Mouse (Mus musculus) neural tube, embryonic 14.5 days (tissue): ENCODE measurements around the gene Hscb. TPM values are rescaled to one million over a fixed set of nuclear protein-coding genes. Genes with fewer than 3 reads are reported as not detected.
"Not testable (repeated sequence)": the region's sequence is repeated elsewhere in the genome, so short reads cannot be mapped to it uniquely, and the experiment has no call there.

Source experiments
- ATAC-seq: fragments of 200-750 bp; cut with Nextera tagmentation; 2 replicates; pipeline ENCODE4 v1.8.0; 2017; ENCODE audit warnings: low read depth, mild to moderate bottlenecking, moderate TSS enrichment, moderate library complexity
- H3K27ac ChIP-seq: fragments of 300-500 bp; sonication (generic); 2 replicates; pipeline ENCODE4 v1.5.1; 2014; ENCODE audit warnings: low read depth, mild to moderate bottlenecking, control low read depth, low read length, moderate library complexity, mixed read lengths
- H3K27me3 ChIP-seq: fragments of 300-500 bp; sonication (generic); 2 replicates; pipeline ENCODE4 v1.6.1; 2014; ENCODE audit warnings: low read length; ENCODE audit not compliant: control insufficient read depth, insufficient read depth
- H3K36me3 ChIP-seq: fragments of 300-500 bp; sonication (generic); 2 replicates; pipeline ENCODE4 v1.6.1; 2014; ENCODE audit warnings: low read length, mixed read lengths; ENCODE audit not compliant: control insufficient read depth, insufficient read depth
- H3K4me1 ChIP-seq: fragments of 300-500 bp; sonication (generic); 2 replicates; pipeline ENCODE4 v1.6.1; 2014; ENCODE audit warnings: low read length; ENCODE audit not compliant: control insufficient read depth, insufficient read depth
- H3K4me2 ChIP-seq: fragments of 300-500 bp; sonication (generic); 2 replicates; pipeline ENCODE4 v1.6.1; 2014; ENCODE audit warnings: mild to moderate bottlenecking, low read depth, low read length, control low read depth
- H3K4me3 ChIP-seq: fragments of 300-500 bp; sonication (generic); 2 replicates; pipeline ENCODE4 v1.5.1; 2014; ENCODE audit warnings: low read depth, low read length, control low read depth, mixed read lengths
- H3K9ac ChIP-seq: fragments of 300-500 bp; sonication (generic); replicated peaks from 2 replicates; pipeline ENCODE4 v1.6.1; 2014; ENCODE audit warnings: low read depth, mild to moderate bottlenecking, control low read depth, low read length, mixed read lengths
- H3K9me3 ChIP-seq: fragments of 300-500 bp; sonication (generic); 2 replicates; pipeline ENCODE4 v1.6.1; 2016; ENCODE audit warnings: low read length; ENCODE audit not compliant: control insufficient read depth
- WGBS: fragments of 180-500 bp; shearing (Covaris S2); extraction: QIAGEN DNeasy Blood & Tissue Kit; methylation state at CpG from one replicate; pipeline ENCODE4 v1.1.7; 2014; 5-methylcytosine and 5-hydroxymethylcytosine counted together
- polyA plus RNA-seq: library from polyadenylated mRNA; unstranded; fragments of >200 nt; fragmentation: Nextera tagmentation; extraction: Ambion mirVana; gene quantifications from 2 replicates; pipeline ENCODE4 v1.2.1, GENCODE M21; 2014

Hscb gene
- polyA plus RNA-seq, 1 experiment from 2014 or later = 7.9 TPM

GRCm38 (mm10) chr5:110839038-110839677 is 419 bp downstream of the Hscb start:
- no peaks in the 10 kb centered on the region for H3K9me3 ChIP-seq
- H3K27me3 ChIP-seq = no peaks in the 10 kb centered on the region; the same call in 1 of the 2 replicates
- 9% methylated on average over 28 of the region's 28 CpGs for WGBS
- H3K27ac ChIP-seq = peak overlapping the region; percentile 69
- H3K36me3 ChIP-seq = no peaks in the 10 kb centered on the region
- peak; percentile 85 for ATAC-seq
- H3K4me3 ChIP-seq = peak overlapping the region; percentile 69
- H3K4me2 ChIP-seq = peak overlapping the region; percentile 76
- peak overlapping the region; percentile 66 for H3K9ac ChIP-seq
- H3K4me1 ChIP-seq = peaks cover 10% of the 10 kb centered on the region; the same call in 1 of the 2 replicates

- not testable (repeated sequence) for ATAC-seq, H3K36me3 ChIP-seq
These were observed 1.6 kb downstream of the Hscb start for GRCm38 (mm10) chr5:110838016-110838415.

GRCm38 (mm10) chr5:110835959-110836358 is 3.6 kb downstream of the Hscb start:
- H3K36me3 ChIP-seq = no peaks in the 10 kb centered on the region
- no peaks in the 10 kb centered on the region; the same call in 1 of the 2 replicates for H3K27me3 ChIP-seq
- H3K4me3 ChIP-seq = no peak overlapping the region
- 24% methylated on average over 3 of the region's 3 CpGs for WGBS
- no peaks in the 10 kb centered on the region for H3K9me3 ChIP-seq
- H3K27ac ChIP-seq = no peak overlapping the region
- H3K4me1 ChIP-seq = peaks cover 10% of the 10 kb centered on the region; the same call in 1 of the 2 replicates
- no peak for ATAC-seq
- H3K9ac ChIP-seq = no peak overlapping the region
- no peak overlapping the region for H3K4me2 ChIP-seq

More at GRCm38 (mm10) chr5:110838016-110838415, 1.6 kb downstream of the Hscb start:
- H3K4me3 ChIP-seq, H3K4me1 ChIP-seq, H3K27ac ChIP-seq, H3K9me3 ChIP-seq, H3K27me3 ChIP-seq, H3K4me2 ChIP-seq, H3K9ac ChIP-seq: not testable (repeated sequence)
- WGBS = 91% methylated on average over 5 of the region's 5 CpGs

GRCm38 (mm10) chr5:110831036-110831720 is 8.4 kb downstream of the Hscb start:
- Histone ChIP-seq H3K27me3 (no peaks in the 10 kb centered on the region), H3K9ac (no peak overlapping the region), H3K9me3 (no peaks in the 10 kb centered on the region), H3K4me1 (no peaks in the 10 kb centered on the region), H3K4me3 (no peak overlapping the region), H3K27ac (no peak overlapping the region), H3K36me3 (no peaks in the 10 kb centered on the region), H3K4me2 (no peak overlapping the region)
- no peak for ATAC-seq
- WGBS = 93% methylated on average over 5 of the region's 5 CpGs

GRCm38 (mm10) chr5:110827576-110827975 is 12.0 kb downstream of the Hscb start:
- H3K9me3 ChIP-seq = no peaks in the 10 kb centered on the region
- H3K9ac ChIP-seq = no peak overlapping the region
- WGBS = 90% methylated on average over 5 of the region's 5 CpGs
- no peak overlapping the region for H3K4me3 ChIP-seq
- no peak for ATAC-seq
- H3K36me3 ChIP-seq = no peaks in the 10 kb centered on the region
- H3K27me3 ChIP-seq = no peaks in the 10 kb centered on the region
- no peak overlapping the region for H3K4me2 ChIP-seq
- H3K4me1 ChIP-seq = no peaks in the 10 kb centered on the region
- H3K27ac ChIP-seq = no peak overlapping the region

- 87% methylated on average over 8 of the region's 8 CpGs for WGBS
These were observed 12.6 kb downstream of the Hscb start for GRCm38 (mm10) chr5:110826781-110827495.

GRCm38 (mm10) chr5:110824421-110824820 is 15.2 kb downstream of the Hscb start:
- H3K4me2 ChIP-seq = no peak overlapping the region

More at GRCm38 (mm10) chr5:110826781-110827495, 12.6 kb downstream of the Hscb start:
- H3K27me3 ChIP-seq = no peaks in the 10 kb centered on the region
- H3K36me3 ChIP-seq = no peaks in the 10 kb centered on the region
- H3K9me3 ChIP-seq = no peaks in the 10 kb centered on the region
- no peaks in the 10 kb centered on the region for H3K4me1 ChIP-seq
- no peak overlapping the region for H3K4me3 ChIP-seq
- H3K27ac ChIP-seq = no peak overlapping the region
- no peak for ATAC-seq
- H3K9ac ChIP-seq = no peak overlapping the region
- no peak overlapping the region for H3K4me2 ChIP-seq

GRCm38 (mm10) chr5:110809667-110810325 is 29.8 kb downstream of the Hscb start, which contains the start of gene Ulk1:
Gene Ulk1 (minus strand): TSS chr5:110810097.
- ATAC-seq = peak; percentile 94
- Histone ChIP-seq H3K9me3 (no peaks in the 10 kb centered on the region), H3K27me3 (no peaks in the 10 kb centered on the region), H3K4me2 (peak within 1 kb of the TSS; percentile 67), H3K36me3 (no peaks in the 10 kb centered on the region; the same call in 1 of the 2 replicates), H3K4me3 (peak within 1 kb of the TSS; percentile 94), H3K27ac (peak within 1 kb of the TSS; percentile 87), H3K9ac (peak within 1 kb of the TSS; percentile 95), H3K4me1 (peaks cover 29% of the 10 kb centered on the region)
- under 1% methylated on average over 67 of the region's 80 CpGs for WGBS

More at GRCm38 (mm10) chr5:110824421-110824820, 15.2 kb downstream of the Hscb start:
- no peaks in the 10 kb centered on the region for H3K9me3 ChIP-seq
- H3K27me3 ChIP-seq = no peaks in the 10 kb centered on the region
- H3K4me1 ChIP-seq = no peaks in the 10 kb centered on the region
- H3K36me3 ChIP-seq = no peaks in the 10 kb centered on the region
- no peak for ATAC-seq
- no peak overlapping the region for H3K4me3 ChIP-seq
- H3K27ac ChIP-seq = no peak overlapping the region
- H3K9ac ChIP-seq = no peak overlapping the region
- WGBS = 90% methylated on average over 4 of the region's 4 CpGs
